Mouse (Mus musculus) neural tube, embryonic 15.5 days (tissue): ENCODE results near the gene Crygb. TPM values are rescaled to one million over a fixed set of nuclear protein-coding genes. Genes with fewer than 3 reads are reported as not detected.
"Not testable (repeated sequence)": the region's sequence is repeated elsewhere in the genome, so short reads cannot be mapped to it uniquely, and the experiment has no call there.

Experiments used
- ATAC-seq: fragments of 200-750 bp; cut with Nextera tagmentation; 2 replicates; pipeline ENCODE4 v1.8.0; 2017; ENCODE audit warnings: mild to moderate bottlenecking, moderate TSS enrichment, moderate library complexity; ENCODE audit not compliant: low FRiP score
- H3K27ac ChIP-seq: fragments of 300-500 bp; sonication (generic); replicated peaks from 2 replicates; pipeline ENCODE4 v1.5.1; 2015; ENCODE audit warnings: mild to moderate bottlenecking, inconsistent platforms
- H3K27me3 ChIP-seq: fragments of 300-500 bp; sonication (generic); replicated peaks from 2 replicates; pipeline ENCODE4 v1.6.1; 2015; ENCODE audit warnings: inconsistent platforms
- H3K36me3 ChIP-seq: fragments of 300-500 bp; sonication (generic); 2 replicates; pipeline ENCODE4 v1.6.1; 2015; ENCODE audit warnings: inconsistent platforms
- H3K4me1 ChIP-seq: fragments of 300-500 bp; sonication (generic); 2 replicates; pipeline ENCODE4 v1.6.1; 2015; ENCODE audit warnings: inconsistent platforms
- H3K4me2 ChIP-seq: fragments of 300-500 bp; sonication (generic); 2 replicates; pipeline ENCODE4 v1.6.1; 2015; ENCODE audit warnings: inconsistent platforms, mild to moderate bottlenecking, moderate library complexity
- H3K4me3 ChIP-seq: fragments of 300-500 bp; sonication (generic); replicated peaks from 2 replicates; pipeline ENCODE4 v1.5.1; 2015; ENCODE audit warnings: mild to moderate bottlenecking, inconsistent platforms
- H3K9ac ChIP-seq: fragments of 300-500 bp; sonication (generic); replicated peaks from 2 replicates; pipeline ENCODE4 v1.6.1; 2015; ENCODE audit warnings: mild to moderate bottlenecking, inconsistent platforms
- H3K9me3 ChIP-seq: fragments of 300-500 bp; sonication (generic); replicated peaks from 2 replicates; pipeline ENCODE4 v1.6.1; 2016; ENCODE audit warnings: inconsistent platforms
- WGBS: fragments of 180-500 bp; shearing (Covaris S2); methylation state at CpG from one replicate; pipeline ENCODE4 v1.1.7; 2015; ENCODE audit warnings: mixed read lengths; 5-methylcytosine and 5-hydroxymethylcytosine counted together
- polyA plus RNA-seq: library from polyadenylated mRNA; unstranded; fragments of >200 nt; fragmentation: Nextera tagmentation; extraction: Ambion mirVana; gene quantifications from 2 replicates; pipeline ENCODE4 v1.2.1, GENCODE M21; 2015

Gene Crygb
- polyA plus RNA-seq, 1 experiment from 2014 or later, result 0.69 TPM

DNA sequence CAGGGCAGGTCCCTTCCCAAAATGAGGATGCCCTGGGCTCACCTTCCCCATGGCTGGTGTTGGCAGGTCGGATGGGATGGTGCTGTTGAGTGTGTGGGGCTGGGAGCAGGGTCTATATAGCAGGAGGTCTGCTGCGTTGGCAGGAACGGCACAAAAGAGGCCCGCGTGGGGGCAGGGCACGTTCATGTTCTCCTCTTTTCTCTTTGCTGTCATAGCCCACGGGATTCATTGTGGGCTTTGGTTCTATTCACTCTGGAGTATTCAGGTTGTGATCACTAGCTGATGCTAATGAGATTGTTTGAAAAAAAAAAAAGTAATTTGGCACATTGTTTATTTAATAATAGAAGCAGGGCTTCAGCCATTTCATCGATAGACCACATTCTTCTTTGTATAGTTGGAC is 18.7 kb downstream of the Crygb start, which contains the start of gene Crygd:
TSS of gene Crygd (minus strand) at position 101 of the 400 bp plus-strand sequence.
- Histone ChIP-seq H3K4me2 (no peak within 1 kb of the TSS), H3K4me1 (no peaks in the 10 kb centered on the region), H3K27ac (no peak within 1 kb of the TSS), H3K9me3 (no peaks in the 10 kb centered on the region), H3K36me3 (no peaks in the 10 kb centered on the region), H3K4me3 (no peak within 1 kb of the TSS), H3K9ac (no peak within 1 kb of the TSS), H3K27me3 (no peaks in the 10 kb centered on the region)
- 52% methylated on average over 8 of the region's 8 CpGs for WGBS
- no peak for ATAC-seq

DNA sequence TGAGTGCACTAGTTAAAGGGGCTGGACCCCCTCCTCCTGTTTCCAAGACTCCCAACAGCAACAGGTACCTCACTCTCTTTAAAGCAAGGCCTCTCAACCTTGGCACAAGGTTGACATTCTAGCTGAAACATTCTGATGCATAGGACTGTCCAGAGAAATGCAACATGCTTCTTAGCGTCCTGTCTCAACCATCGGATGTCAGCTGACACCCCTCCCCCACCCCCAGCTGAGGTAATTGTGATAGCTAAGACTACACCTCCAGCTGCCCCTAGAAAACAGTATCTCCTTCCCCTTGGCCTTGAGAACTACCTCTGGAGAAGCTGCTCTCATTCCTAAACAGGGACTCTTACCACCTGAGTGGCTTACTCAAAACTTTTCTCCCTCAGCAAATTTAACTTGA is 29.9 kb downstream of the Crygb start:
- Histone ChIP-seq H3K9ac (no peak overlapping the region), H3K4me2 (no peak overlapping the region), H3K9me3 (0 out of 2 replicates have a peak, but pooled peaks cover 2% of the 10 kb centered on the region), H3K4me3 (no peak overlapping the region), H3K4me1 (no peaks in the 10 kb centered on the region), H3K36me3 (no peaks in the 10 kb centered on the region), H3K27ac (no peak overlapping the region), H3K27me3 (no peaks in the 10 kb centered on the region)
- WGBS, result 42% methylated on average over 2 of the region's 2 CpGs
- no peak for ATAC-seq

DNA sequence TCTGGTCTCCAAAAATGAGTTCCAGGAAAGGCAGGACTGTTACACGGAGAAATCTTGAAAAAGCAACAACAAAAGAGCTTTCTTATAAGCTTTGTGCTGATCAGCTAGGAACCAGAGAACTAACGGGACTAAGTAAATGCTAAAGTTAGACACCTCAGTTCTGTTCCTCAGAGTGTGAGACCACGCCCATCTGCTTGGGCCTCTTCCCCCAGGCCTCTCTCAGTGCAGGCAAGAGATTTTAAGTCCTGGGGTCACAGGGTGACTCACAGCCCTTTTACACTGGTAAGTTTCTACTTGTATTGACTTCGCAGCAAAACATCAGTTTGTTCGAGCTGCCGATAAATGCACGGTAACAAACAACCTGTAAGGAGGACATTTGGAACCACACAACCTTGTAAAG is 30.4 kb downstream of the Crygb start:
- Histone ChIP-seq H3K9me3 (0 out of 2 replicates have a peak, but pooled peaks cover 2% of the 10 kb centered on the region), H3K27ac (no peak overlapping the region), H3K9ac (no peak overlapping the region), H3K27me3 (no peaks in the 10 kb centered on the region), H3K36me3 (no peaks in the 10 kb centered on the region), H3K4me1 (no peaks in the 10 kb centered on the region), H3K4me2 (no peak overlapping the region), H3K4me3 (no peak overlapping the region)
- 69% methylated on average over 7 of the region's 7 CpGs for WGBS
- ATAC-seq, result no peak

DNA sequence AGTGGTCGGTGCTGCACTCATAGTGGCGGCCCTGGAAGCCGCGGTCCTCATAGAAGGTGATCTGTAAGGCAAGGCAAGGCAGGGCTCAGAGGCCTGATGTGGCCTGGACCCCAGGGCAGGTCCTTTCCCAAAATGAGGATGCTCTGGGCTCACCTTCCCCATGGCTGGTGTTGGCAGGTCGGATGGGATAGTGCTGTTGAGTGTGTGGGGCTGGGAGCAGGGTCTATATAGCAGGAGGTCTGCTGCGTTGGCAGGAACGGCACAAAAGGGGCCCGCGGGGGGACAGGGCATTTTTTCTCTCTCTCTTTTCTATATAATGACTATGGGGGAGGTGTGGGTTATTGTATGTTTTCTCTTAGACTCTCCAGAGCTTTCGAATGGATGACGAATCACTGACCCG is 31.1 kb downstream of the Crygb start, which contains the start of gene Cryge:
TSS of gene Cryge (minus strand) at position 198 of the 400 bp plus-strand sequence.
- 50% methylated on average over 12 of the region's 12 CpGs for WGBS
- H3K4me2 ChIP-seq, H3K36me3 ChIP-seq, H3K4me1 ChIP-seq, H3K27me3 ChIP-seq, H3K9ac ChIP-seq, H3K27ac ChIP-seq, H3K9me3 ChIP-seq, H3K4me3 ChIP-seq, ATAC-seq: not testable (repeated sequence)

DNA sequence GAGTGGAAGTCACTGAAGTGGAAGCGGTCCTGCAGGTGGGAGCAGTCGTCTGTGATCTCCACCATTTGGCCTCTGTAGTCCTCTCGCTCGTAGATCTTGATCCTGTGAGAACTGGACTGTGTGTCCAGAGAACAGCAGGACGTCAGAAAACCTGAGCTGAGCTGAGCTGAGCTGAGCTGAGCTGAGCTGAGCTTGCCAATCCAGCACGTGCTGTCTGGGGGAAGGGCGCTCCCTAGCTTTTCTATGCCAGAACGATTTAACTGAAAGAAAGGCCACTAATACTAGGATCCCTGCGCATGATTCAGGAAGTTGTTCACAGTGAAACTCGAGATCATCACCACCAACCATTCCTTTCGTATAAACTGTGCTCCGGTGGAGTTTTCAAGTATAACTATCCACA is 33.3 kb downstream of the Crygb start:
- no peak for ATAC-seq

DNA sequence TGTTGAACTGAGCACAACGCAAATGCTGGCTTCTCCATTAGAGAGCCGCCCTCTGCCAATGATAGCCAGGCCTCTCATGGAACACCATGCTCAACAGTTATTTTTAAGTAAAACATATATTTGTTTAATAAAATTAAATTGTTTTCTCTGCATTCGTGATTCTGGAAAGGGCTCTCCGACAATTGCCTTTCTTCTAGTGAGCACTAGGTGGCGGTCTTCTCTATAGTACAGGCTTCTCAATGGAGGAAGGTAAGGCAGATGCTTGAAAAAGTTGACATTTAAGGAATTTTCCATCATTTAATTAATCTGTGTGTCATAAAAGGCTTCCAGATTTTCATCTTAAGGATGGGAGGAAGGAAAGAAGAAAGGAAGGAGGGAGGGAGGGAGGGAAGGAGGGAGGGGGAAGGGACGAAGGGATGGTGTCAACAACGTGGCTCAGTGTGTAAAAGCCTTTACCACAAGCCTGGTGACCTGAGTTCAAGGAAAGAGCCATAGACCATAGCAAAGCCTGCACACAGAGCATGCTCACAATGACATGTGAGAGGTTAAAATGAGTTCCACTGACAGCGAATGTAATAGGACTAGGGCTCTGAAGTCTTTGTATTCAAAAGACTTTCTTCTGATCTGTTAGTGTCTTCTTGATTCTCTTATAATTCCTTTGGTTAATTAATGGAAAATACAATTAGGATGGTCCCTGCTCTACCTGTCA is 35.5 kb downstream of the Crygb start:
- 40% methylated on average over 8 of the region's 8 CpGs for WGBS
- no peak for ATAC-seq
- Histone ChIP-seq H3K27me3 (no peaks in the 10 kb centered on the region), H3K4me2 (peak overlapping the region; percentile 35; the same call in 1 of the 2 replicates), H3K27ac (no peak overlapping the region), H3K9me3 (no peaks in the 10 kb centered on the region), H3K36me3 (no peaks in the 10 kb centered on the region), H3K4me3 (no peak overlapping the region), H3K4me1 (no peaks in the 10 kb centered on the region), H3K9ac (no peak overlapping the region)

More for the DNA sequence above, 33.3 kb downstream of the Crygb start:
- Histone ChIP-seq H3K4me2 (no peak overlapping the region), H3K4me3 (no peak overlapping the region), H3K27ac (no peak overlapping the region), H3K4me1 (no peaks in the 10 kb centered on the region), H3K36me3 (no peaks in the 10 kb centered on the region), H3K9ac (no peak overlapping the region), H3K9me3 (0 out of 2 replicates have a peak, but pooled peaks cover 2% of the 10 kb centered on the region), H3K27me3 (no peaks in the 10 kb centered on the region)
- 70% methylated on average over 12 of the region's 12 CpGs for WGBS

DNA sequence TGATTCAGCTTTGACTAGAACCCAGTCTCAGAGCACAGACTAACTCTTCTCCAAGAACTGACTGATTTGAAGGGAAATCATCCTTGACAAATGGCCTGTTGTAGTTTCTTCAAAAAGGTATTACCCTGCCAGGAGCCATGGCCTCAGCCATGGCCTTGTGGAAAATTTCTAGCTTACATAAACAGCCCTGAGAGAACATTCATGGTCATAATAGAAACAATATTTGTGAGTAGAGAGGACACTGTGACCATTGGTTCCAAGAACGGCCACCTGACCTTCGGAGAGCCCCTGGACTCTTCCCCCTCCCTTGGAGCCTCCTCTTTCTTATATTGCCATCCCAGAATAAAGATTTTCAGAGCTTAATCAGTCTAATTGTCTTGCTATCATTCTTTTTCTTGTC is 38.7 kb downstream of the Crygb start:
- ATAC-seq, result no peak
- H3K9ac ChIP-seq, result no peak overlapping the region
- WGBS, result 84% methylated on average over 2 of the region's 2 CpGs

DNA sequence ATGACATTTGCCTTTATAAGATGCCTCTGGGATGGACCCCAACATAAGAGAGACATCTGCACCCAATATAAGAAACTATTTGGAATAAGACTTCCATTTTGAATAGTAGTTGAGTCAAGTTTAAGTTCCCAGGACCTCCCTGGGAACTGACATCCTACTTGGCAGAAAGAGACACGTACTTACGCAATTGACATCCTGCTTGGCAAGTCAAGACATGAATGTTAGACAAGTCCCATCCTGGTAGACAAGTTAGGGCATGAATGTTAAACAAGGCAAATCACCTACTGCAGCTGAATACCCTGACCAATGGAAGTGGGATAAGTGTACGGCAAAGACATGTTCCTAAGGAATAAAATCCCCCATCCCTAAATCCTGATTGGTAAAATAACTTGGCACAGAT is 40.3 kb downstream of the Crygb start:
- H3K27ac ChIP-seq, result no peak overlapping the region
- no peak overlapping the region for H3K4me3 ChIP-seq
- 96% methylated on average over 3 of the region's 3 CpGs for WGBS
- H3K4me2 ChIP-seq, result no peak overlapping the region
- ATAC-seq, result no peak
- H3K36me3 ChIP-seq, result no peaks in the 10 kb centered on the region
- no peaks in the 10 kb centered on the region for H3K27me3 ChIP-seq
- H3K9me3 ChIP-seq, result no peaks in the 10 kb centered on the region
- no peak overlapping the region for H3K9ac ChIP-seq
- no peaks in the 10 kb centered on the region for H3K4me1 ChIP-seq

More for the DNA sequence above, 38.7 kb downstream of the Crygb start:
- Histone ChIP-seq H3K4me1 (no peaks in the 10 kb centered on the region), H3K36me3 (no peaks in the 10 kb centered on the region), H3K4me2 (no peak overlapping the region), H3K9me3 (no peaks in the 10 kb centered on the region), H3K4me3 (no peak overlapping the region), H3K27me3 (no peaks in the 10 kb centered on the region), H3K27ac (no peak overlapping the region)

DNA sequence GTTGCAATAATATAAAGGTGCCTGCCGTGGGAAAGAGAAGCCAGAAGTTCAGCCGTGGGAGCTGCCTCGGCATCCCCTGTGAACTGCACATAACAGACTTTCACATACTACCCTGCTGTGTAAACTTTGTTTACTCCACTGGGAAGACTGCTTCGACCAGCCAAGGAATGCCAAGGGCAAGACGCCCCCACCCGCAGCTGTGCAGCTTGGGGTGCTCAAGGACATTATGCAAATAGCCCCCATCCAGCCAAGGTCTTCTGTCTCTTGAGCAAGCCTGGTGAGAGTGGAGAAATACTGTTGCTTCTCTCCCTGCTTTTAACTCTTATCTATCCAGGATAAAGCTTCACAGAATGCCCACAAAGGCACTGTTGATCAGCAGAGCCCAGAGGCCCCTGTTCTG is 41.3 kb downstream of the Crygb start:
- WGBS, result 75% methylated on average over 6 of the region's 6 CpGs
- Histone ChIP-seq H3K4me2 (no peak overlapping the region), H3K4me1 (no peaks in the 10 kb centered on the region), H3K4me3 (no peak overlapping the region), H3K27ac (no peak overlapping the region), H3K36me3 (no peaks in the 10 kb centered on the region), H3K27me3 (no peaks in the 10 kb centered on the region), H3K9ac (no peak overlapping the region), H3K9me3 (no peaks in the 10 kb centered on the region)
- ATAC-seq, result no peak

DNA sequence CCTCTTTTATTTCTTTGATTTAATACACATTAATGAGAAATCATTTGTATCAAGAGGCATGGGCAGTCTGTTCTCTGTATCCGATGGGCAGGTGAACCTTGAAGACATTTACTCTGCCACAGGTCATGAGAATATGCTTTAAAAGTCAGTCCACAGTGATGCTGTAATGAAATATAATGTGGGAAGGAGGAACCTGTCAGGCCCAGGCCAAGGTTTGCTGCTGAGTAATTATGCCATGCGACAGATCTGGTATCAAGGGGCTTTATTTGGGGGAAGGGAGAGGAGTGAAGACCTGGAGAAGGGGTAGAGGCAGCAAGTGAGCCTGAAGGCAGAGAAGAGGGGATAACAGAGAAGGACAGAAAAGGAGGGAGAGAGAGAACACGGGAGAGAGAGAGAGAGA is 42.4 kb downstream of the Crygb start:
- 81% methylated on average over 3 of the region's 3 CpGs for WGBS
- Histone ChIP-seq H3K27me3 (no peaks in the 10 kb centered on the region), H3K36me3 (no peaks in the 10 kb centered on the region), H3K9me3 (no peaks in the 10 kb centered on the region), H3K27ac (no peak overlapping the region), H3K4me3 (no peak overlapping the region), H3K4me2 (no peak overlapping the region), H3K4me1 (no peaks in the 10 kb centered on the region), H3K9ac (no peak overlapping the region)
- ATAC-seq, result no peak

DNA sequence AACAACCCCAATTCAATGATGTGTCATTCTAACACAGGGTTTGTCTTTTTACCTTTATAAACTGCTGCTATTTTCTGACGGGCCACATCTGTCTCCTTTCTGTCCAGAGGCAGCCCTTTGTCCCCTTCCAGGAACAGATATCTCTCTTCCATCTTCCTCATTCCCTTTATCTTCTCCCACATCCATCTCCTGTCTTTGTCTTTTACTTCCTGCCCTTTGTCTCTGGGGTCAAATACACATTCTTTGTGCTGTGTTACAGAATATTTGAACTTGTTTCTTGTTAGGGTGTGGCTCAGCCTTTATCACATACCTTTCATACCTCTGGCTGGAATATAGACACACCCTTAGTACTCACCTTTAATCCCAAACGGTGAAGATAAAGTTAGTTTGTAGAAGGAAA is 44.5 kb downstream of the Crygb start:
- 79% methylated on average over 2 of the region's 2 CpGs for WGBS
- Histone ChIP-seq H3K36me3 (no peaks in the 10 kb centered on the region), H3K9me3 (no peaks in the 10 kb centered on the region), H3K27ac (no peak overlapping the region), H3K4me3 (no peak overlapping the region), H3K4me2 (no peak overlapping the region), H3K9ac (no peak overlapping the region), H3K4me1 (no peaks in the 10 kb centered on the region), H3K27me3 (no peaks in the 10 kb centered on the region)
- no peak for ATAC-seq

DNA sequence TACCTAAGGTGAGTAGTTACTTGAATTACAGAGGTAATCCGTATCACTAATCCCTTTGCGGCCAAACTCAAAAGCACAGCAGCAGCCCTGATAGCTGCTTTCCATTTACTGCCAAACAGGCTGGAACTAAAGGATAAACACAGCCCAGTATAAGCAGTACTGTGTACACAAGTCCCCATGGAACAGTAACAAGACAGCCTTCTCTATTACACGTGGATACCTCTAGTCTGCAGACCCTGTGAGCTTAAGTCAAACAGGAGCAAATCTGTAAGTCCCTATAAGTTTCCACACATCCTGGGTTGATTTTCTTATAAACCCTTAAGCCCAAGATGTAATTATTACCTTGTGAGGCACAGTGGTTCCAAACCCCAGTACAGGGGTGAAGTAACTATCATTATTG is 46.6 kb downstream of the Crygb start:
- Histone ChIP-seq H3K9me3 (no peaks in the 10 kb centered on the region), H3K27ac (no peak overlapping the region), H3K4me1 (no peaks in the 10 kb centered on the region), H3K36me3 (no peaks in the 10 kb centered on the region), H3K27me3 (no peaks in the 10 kb centered on the region), H3K4me2 (no peak overlapping the region), H3K9ac (no peak overlapping the region), H3K4me3 (no peak overlapping the region)
- ATAC-seq, result no peak
- WGBS, result 47% methylated on average over 3 of the region's 3 CpGs
